Mouse (Mus musculus): Measurements from ENCODE around the gene Mpp3. TPM values are rescaled to one million over a fixed set of nuclear protein-coding genes. Genes with fewer than 3 reads are reported as not detected.

Gene Mpp3
- polyA plus RNA-seq, 2 experiments = 4.9 to 15.7 TPM

- ATAC-seq (ENCODE audit: low FRiP score, low read depth) (no peak), DNase-seq (ENCODE audit: low spot score) (no peak)
- Histone ChIP-seq H3K9me3 (ENCODE audit: control insufficient read depth, low read length) (no peaks in the 10 kb centered on the region), H3K4me1 (ENCODE audit: control insufficient read depth, insufficient read depth, low read length) (no peaks in the 10 kb centered on the region), H3K9ac (ENCODE audit: low read depth, low read length, severe bottlenecking) (no peak overlapping the region), H3K4me2 (replicated peaks; ENCODE audit: low read depth, low read length, severe bottlenecking) (no peak overlapping the region), H3K4me3 (replicated peaks; ENCODE audit: low read length) (no peak overlapping the region), H3K36me3 (ENCODE audit: control insufficient read depth, insufficient read depth, low read length) (peaks cover 11% of the 10 kb centered on the region), H3K27ac (replicated peaks; ENCODE audit: low read depth, low read length) (no peak overlapping the region), H3K27me3 (ENCODE audit: control insufficient read depth, insufficient read depth, low read length) (no peaks in the 10 kb centered on the region)
- TF ChIP-seq POLR2A (IDR thresholded peaks at IDR 0.05; ENCODE audit: borderline replicate concordance, extremely low read depth, insufficient read depth, insufficient read length) = no peak
- 72% methylated on average over 6 of the region's 6 CpGs for WGBS
Observed at GRCm38 (mm10) chr11:102015472-102015871, 12.8 kb downstream of the Mpp3 start.

DNA sequence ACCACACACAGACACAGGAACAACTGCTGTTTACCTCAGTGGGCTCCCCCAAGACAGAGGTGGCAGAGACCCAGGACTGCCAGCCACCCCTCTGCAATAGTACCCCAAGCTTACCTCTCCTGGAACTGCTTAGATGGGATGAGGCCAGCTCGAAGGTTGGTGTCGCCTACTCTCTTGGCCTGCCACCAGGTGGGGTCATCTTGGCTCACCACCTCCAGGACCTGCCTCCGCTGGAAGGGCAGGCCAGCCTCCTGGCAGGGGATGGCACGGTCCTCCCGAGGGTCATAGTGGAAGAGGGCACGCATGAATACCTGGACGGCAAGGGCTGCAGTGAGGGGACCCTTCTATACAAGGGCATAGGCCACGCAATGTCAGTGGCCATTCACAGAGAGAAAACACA, 15.1 kb downstream of the Mpp3 start:
- Histone ChIP-seq H3K36me3 (ENCODE audit: control insufficient read depth, insufficient read depth, low read length) (peaks cover 16% of the 10 kb centered on the region), H3K9me3 (ENCODE audit: control insufficient read depth, low read length) (no peaks in the 10 kb centered on the region)
- no peak for TF ChIP-seq POLR2A (IDR thresholded peaks at IDR 0.05; ENCODE audit: borderline replicate concordance, extremely low read depth, insufficient read depth, insufficient read length)

GRCm38 (mm10) chr11:102011510-102011909, 16.8 kb downstream of the Mpp3 start:
- DNase-seq (ENCODE audit: low spot score) = no peak
- ATAC-seq (ENCODE audit: low FRiP score, low read depth) = no peak
- peaks cover 16% of the 10 kb centered on the region for H3K36me3 ChIP-seq (ENCODE audit: control insufficient read depth, insufficient read depth, low read length)
- WGBS = 76% methylated on average over 8 of the region's 8 CpGs
- no peaks in the 10 kb centered on the region for H3K9me3 ChIP-seq (ENCODE audit: control insufficient read depth, low read length)
- no peak overlapping the region for H3K4me3 ChIP-seq (replicated peaks; ENCODE audit: low read length)
- H3K9ac ChIP-seq (ENCODE audit: low read depth, low read length, severe bottlenecking) = no peak overlapping the region
- no peaks in the 10 kb centered on the region for H3K4me1 ChIP-seq (ENCODE audit: control insufficient read depth, insufficient read depth, low read length)
- no peak overlapping the region for H3K4me2 ChIP-seq (replicated peaks; ENCODE audit: low read depth, low read length, severe bottlenecking)
- no peak overlapping the region for H3K27ac ChIP-seq (replicated peaks; ENCODE audit: low read depth, low read length)
- TF ChIP-seq POLR2A (IDR thresholded peaks at IDR 0.05; ENCODE audit: borderline replicate concordance, extremely low read depth, insufficient read depth, insufficient read length) = no peak
- H3K27me3 ChIP-seq (ENCODE audit: control insufficient read depth, insufficient read depth, low read length) = no peaks in the 10 kb centered on the region

More for the DNA sequence above, 15.1 kb downstream of the Mpp3 start:
- no peak overlapping the region for H3K4me2 ChIP-seq (replicated peaks; ENCODE audit: low read depth, low read length, severe bottlenecking)
- H3K4me3 ChIP-seq (replicated peaks; ENCODE audit: low read length) = no peak overlapping the region
- no peak overlapping the region for H3K9ac ChIP-seq (ENCODE audit: low read depth, low read length, severe bottlenecking)
- no peaks in the 10 kb centered on the region for H3K4me1 ChIP-seq (ENCODE audit: control insufficient read depth, insufficient read depth, low read length)
- WGBS = 92% methylated on average over 8 of the region's 8 CpGs
- ATAC-seq (ENCODE audit: low FRiP score, low read depth) = no peak
- no peaks in the 10 kb centered on the region for H3K27me3 ChIP-seq (ENCODE audit: control insufficient read depth, insufficient read depth, low read length)
- DNase-seq (ENCODE audit: low spot score) = no peak
- no peak overlapping the region for H3K27ac ChIP-seq (replicated peaks; ENCODE audit: low read depth, low read length)

DNA sequence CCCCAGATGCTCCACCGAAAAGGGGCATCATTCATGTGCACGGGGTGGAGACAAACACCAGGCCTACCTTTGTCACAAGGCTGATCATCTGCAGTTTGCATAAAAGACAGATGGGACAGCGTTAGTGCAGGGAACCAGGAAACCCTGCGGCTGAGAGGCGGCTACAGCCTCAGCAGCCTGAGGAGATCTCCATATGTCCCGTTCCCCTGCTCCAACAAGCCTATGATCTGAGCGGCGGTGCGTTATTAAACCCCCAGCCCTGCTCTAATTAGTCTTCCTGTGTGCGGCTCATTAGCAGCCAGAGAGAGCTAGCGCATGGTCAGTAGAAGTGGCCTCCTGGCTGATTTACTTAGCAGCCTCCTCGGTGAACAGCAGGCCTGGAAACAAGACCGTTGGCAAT, 18.1 kb downstream of the Mpp3 start:
- TF ChIP-seq POLR2A (IDR thresholded peaks at IDR 0.05; ENCODE audit: borderline replicate concordance, extremely low read depth, insufficient read depth, insufficient read length) = no peak
- 0 out of 2 replicates have a peak overlapping the region, but pooled peaks have one; percentile 0 for H3K9ac ChIP-seq (ENCODE audit: low read depth, low read length, severe bottlenecking)
- 24% methylated on average over 13 of the region's 13 CpGs for WGBS
- DNase-seq (ENCODE audit: low spot score) (no peak), ATAC-seq (ENCODE audit: low FRiP score, low read depth) (peak; percentile 34; the same call in 1 of the 2 replicates)
- peaks cover 16% of the 10 kb centered on the region for H3K36me3 ChIP-seq (ENCODE audit: control insufficient read depth, insufficient read depth, low read length)
- H3K27ac ChIP-seq (replicated peaks; ENCODE audit: low read depth, low read length) = no peak overlapping the region
- H3K27me3 ChIP-seq (ENCODE audit: control insufficient read depth, insufficient read depth, low read length) = no peaks in the 10 kb centered on the region
- H3K4me1 ChIP-seq (ENCODE audit: control insufficient read depth, insufficient read depth, low read length) = no peaks in the 10 kb centered on the region
- no peak overlapping the region for H3K4me3 ChIP-seq (replicated peaks; ENCODE audit: low read length)
- H3K4me2 ChIP-seq (replicated peaks; ENCODE audit: low read depth, low read length, severe bottlenecking) = no peak overlapping the region
- H3K9me3 ChIP-seq (ENCODE audit: control insufficient read depth, low read length) = no peaks in the 10 kb centered on the region

DNA sequence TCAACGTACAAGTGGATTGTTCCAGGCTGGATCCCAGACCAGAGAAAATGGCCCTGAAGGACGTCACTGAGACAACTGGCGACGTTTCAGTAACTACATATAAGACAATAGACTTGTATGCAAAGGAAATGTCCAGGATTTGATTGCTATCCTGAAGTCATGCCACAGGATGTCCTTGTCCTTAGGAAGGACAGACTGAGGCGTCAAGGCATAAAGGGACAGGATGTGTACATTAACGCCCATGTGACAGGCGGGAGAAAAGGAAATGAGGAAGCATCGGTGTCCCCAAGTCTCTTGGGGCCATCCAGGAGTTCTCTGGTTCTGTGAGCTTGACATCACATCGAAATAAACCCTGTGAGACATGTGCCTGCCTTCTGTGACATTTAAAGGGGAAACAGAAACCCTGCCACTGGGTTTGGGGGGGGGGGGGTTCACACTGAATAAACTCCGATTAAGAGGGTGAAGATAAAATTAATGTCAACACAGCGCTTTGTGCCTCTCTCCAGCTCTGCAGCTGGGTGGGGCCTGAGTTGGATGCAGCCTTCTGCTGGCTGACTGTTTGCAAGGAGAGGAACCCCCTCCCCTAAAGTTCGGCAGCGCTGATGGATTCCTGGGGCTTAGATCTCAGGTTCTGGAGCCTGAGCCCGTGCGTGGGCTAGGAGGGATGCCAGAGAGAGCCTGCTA, 19.2 kb downstream of the Mpp3 start:
- WGBS = 78% methylated on average over 15 of the region's 15 CpGs
- no peaks in the 10 kb centered on the region for H3K27me3 ChIP-seq (ENCODE audit: control insufficient read depth, insufficient read depth, low read length)
- H3K4me2 ChIP-seq (replicated peaks; ENCODE audit: low read depth, low read length, severe bottlenecking) = no peak overlapping the region
- H3K4me1 ChIP-seq (ENCODE audit: control insufficient read depth, insufficient read depth, low read length) = no peaks in the 10 kb centered on the region
- ATAC-seq (ENCODE audit: low FRiP score, low read depth) (no peak), DNase-seq (ENCODE audit: low spot score) (no peak)
- H3K36me3 ChIP-seq (ENCODE audit: control insufficient read depth, insufficient read depth, low read length) = peaks cover 15% of the 10 kb centered on the region
- H3K9me3 ChIP-seq (ENCODE audit: control insufficient read depth, low read length) = no peaks in the 10 kb centered on the region
- no peak for TF ChIP-seq POLR2A (IDR thresholded peaks at IDR 0.05; ENCODE audit: borderline replicate concordance, extremely low read depth, insufficient read depth, insufficient read length)
- no peak overlapping the region for H3K4me3 ChIP-seq (replicated peaks; ENCODE audit: low read length)
- H3K9ac ChIP-seq (ENCODE audit: low read depth, low read length, severe bottlenecking) = no peak overlapping the region
- no peak overlapping the region for H3K27ac ChIP-seq (replicated peaks; ENCODE audit: low read depth, low read length)
